In genomic region chr1:74203457-74203856, GRCm38 (mm10) we compare ENCODE assay signal across 18 mouse cellular contexts. TPM values are rescaled to one million over a fixed set of nuclear protein-coding genes. Genes with fewer than 3 reads are reported as not detected.
"Had no signal": no experiment of that assay in that cellular context is flagged by ENCODE, and none has a peak within 500 bp of the region (broad histone marks: within the 10 kb centered on the region; RNA-seq: fewer than 3 reads in every experiment).

No protein-coding gene starts in this region.

- H3K27me3 ChIP-seq: liver, embryonic 15.5 days had no signal

- H3K36me3 ChIP-seq: limb, embryonic 10.5 days; liver, embryonic 15.5 days; midbrain, embryonic 13.5 days had no signal

- H3K4me1 ChIP-seq: midbrain, embryonic 13.5 days had no signal

- H3K9me3 ChIP-seq: limb, embryonic 10.5 days; liver, embryonic 15.5 days; midbrain, embryonic 13.5 days had no signal

- H3K9ac ChIP-seq: liver, embryonic 15.5 days; midbrain, embryonic 13.5 days had no signal

- DNase-seq: kidney, postnatal 4 days; lung, adult 2 months; lung, postnatal 36 days; right cerebral cortex, postnatal 14 days had no signal

- H3K4me2 ChIP-seq: liver, embryonic 11.5 days; liver, embryonic 15.5 days; midbrain, embryonic 13.5 days had no signal

- H3K4me3 ChIP-seq: left cerebral cortex, adult 2 months; limb, embryonic 10.5 days; liver, embryonic 15.5 days; midbrain, embryonic 13.5 days had no signal

- H3K27ac ChIP-seq: left cerebral cortex, adult 2 months; limb, embryonic 10.5 days; liver, embryonic 15.5 days; midbrain, embryonic 13.5 days had no signal

- ATAC-seq: lung, postnatal 0 days; midbrain, embryonic 13.5 days had no signal

RNA-seq across cellular contexts. Expression of gene Cxcr1, which starts 9.0 kb away (rescaled TPM):
- total RNA-seq: layer of hippocampus, postnatal 25 days; left cerebral cortex, adult 2 months; left cerebral cortex, postnatal 14 days; megakaryocyte progenitor cell, adult 5-6 weeks; midbrain, postnatal 0 days had no signal
- polyA plus RNA-seq: limb, embryonic 14.5 days; liver, embryonic 11.5 days; liver, embryonic 15.5 days; lung, postnatal 0 days; midbrain, embryonic 13.5 days; midbrain, postnatal 0 days; neural tube, embryonic 14.5 days; stomach, embryonic 16.5 days; thymus, postnatal 0 days had no signal

RNA-seq across cellular contexts. Expression of gene Cxcr2, which starts 49.7 kb away (rescaled TPM):
- total RNA-seq: layer of hippocampus, postnatal 25 days; left cerebral cortex, adult 2 months had no signal
